Mouse (Mus musculus): Measurements from ENCODE around the gene 1700020D05Rik.

GRCm38 (mm10) chr19:5543362-5543761, 39.8 kb upstream of the 1700020D05Rik start:
- TF ChIP-seq CTCF (IDR thresholded peaks at IDR 0.05; ENCODE audit: extremely low read depth, insufficient read depth, insufficient read length, insufficient replicate concordance) (no peak), POLR2A (IDR thresholded peaks at IDR 0.05; ENCODE audit: low read depth, low read length) (no peak)

Measured in spleen, adult 2 months (tissue).